Mouse (Mus musculus) stomach, postnatal 0 days (tissue): ENCODE measurements around the gene Tamm41. TPM values are rescaled to one million over a fixed set of nuclear protein-coding genes. Genes with fewer than 3 reads are reported as not detected.

Experiments used
- ATAC-seq: fragments of 200-750 bp; cut with Nextera tagmentation; 2 replicates; pipeline ENCODE4 v1.8.0; 2017; ENCODE audit not compliant: low FRiP score, low TSS enrichment
- DNase-seq: peaks from one replicate; pipeline ENCODE4 v3.0.0-alpha.2; 2016; ENCODE audit warnings: low spot score
- H3K27ac ChIP-seq: fragments of 300-500 bp; sonication (generic); replicated peaks from 2 replicates; pipeline ENCODE4 v1.5.1; 2014; ENCODE audit warnings: mild to moderate bottlenecking, control low read depth
- H3K27me3 ChIP-seq: fragments of 300-500 bp; sonication (generic); 2 replicates; pipeline ENCODE4 v1.6.1; 2014; ENCODE audit warnings: low read length; ENCODE audit not compliant: control insufficient read depth, insufficient read depth
- H3K36me3 ChIP-seq: fragments of 300-500 bp; sonication (generic); 2 replicates; pipeline ENCODE4 v1.6.1; 2014; ENCODE audit warnings: low read length, mixed read lengths; ENCODE audit not compliant: control insufficient read depth, insufficient read depth
- H3K4me1 ChIP-seq: fragments of 300-500 bp; sonication (generic); replicated peaks from 2 replicates; pipeline ENCODE4 v1.6.1; 2014; ENCODE audit warnings: antibody characterized with exemption; ENCODE audit not compliant: control insufficient read depth, insufficient read depth
- H3K4me2 ChIP-seq: fragments of 300-500 bp; sonication (generic); replicated peaks from 2 replicates; pipeline ENCODE4 v1.6.1; 2014; ENCODE audit warnings: low read depth, mild to moderate bottlenecking, control low read depth, moderate library complexity
- H3K4me3 ChIP-seq: fragments of 300-500 bp; sonication (generic); 2 replicates; pipeline ENCODE4 v1.5.1; 2014; ENCODE audit warnings: low read depth, low read length, control low read depth
- H3K9ac ChIP-seq: fragments of 300-500 bp; sonication (generic); 2 replicates; pipeline ENCODE4 v1.6.1; 2014; ENCODE audit warnings: mild to moderate bottlenecking, low read length, control low read depth, mixed read lengths
- H3K9me3 ChIP-seq: fragments of 300-500 bp; sonication (generic); 2 replicates; pipeline ENCODE4 v1.6.1; 2016; ENCODE audit warnings: low read length; ENCODE audit not compliant: control insufficient read depth
- CTCF ChIP-seq: IDR thresholded peaks from 2 replicates; pipeline ENCODE4 v1.5.1; 2016; ENCODE audit warnings: antibody characterized with exemption, low read depth, mild to moderate bottlenecking, moderate library complexity
- EP300 ChIP-seq: optimal IDR thresholded peaks from 2 replicates; pipeline ENCODE3; 2016; ENCODE audit warnings: antibody characterized with exemption
- WGBS: fragments of 180-500 bp; shearing (Covaris S2); extraction: QIAGEN DNeasy Blood & Tissue Kit; methylation state at CpG from one replicate; pipeline ENCODE4 v1.1.7; 2014; 5-methylcytosine and 5-hydroxymethylcytosine counted together
- polyA plus RNA-seq: library from polyadenylated mRNA; unstranded; fragments of >200 nt; fragmentation: Nextera tagmentation; extraction: Ambion mirVana; gene quantifications from 2 replicates; pipeline ENCODE4 v1.2.1, GENCODE M21; 2015

The Tamm41 gene
- polyA plus RNA-seq, 1 experiment from 2014 or later: 35.8 TPM

GRCm38 (mm10) chr6:114964235-114964634, 73.4 kb downstream of the Tamm41 start:
- ATAC-seq (0 out of 2 replicates have a peak, but pooled peaks have one; percentile 8), DNase-seq (no peak)
- no peaks in the 10 kb centered on the region for H3K9me3 ChIP-seq
- H3K27ac ChIP-seq: no peak overlapping the region
- H3K27me3 ChIP-seq: no peaks in the 10 kb centered on the region
- WGBS: 58% methylated on average over 2 of the region's 2 CpGs
- H3K4me3 ChIP-seq: no peak overlapping the region
- H3K9ac ChIP-seq: no peak overlapping the region
- no peak overlapping the region for H3K4me2 ChIP-seq
- no peaks in the 10 kb centered on the region for H3K36me3 ChIP-seq
- TF ChIP-seq CTCF (no peak), EP300 (no peak)
- no peaks in the 10 kb centered on the region for H3K4me1 ChIP-seq

- Histone ChIP-seq H3K4me1 (no peaks in the 10 kb centered on the region), H3K27me3 (no peaks in the 10 kb centered on the region), H3K4me2 (no peak overlapping the region), H3K9me3 (no peaks in the 10 kb centered on the region), H3K4me3 (no peak overlapping the region), H3K36me3 (no peaks in the 10 kb centered on the region), H3K9ac (no peak overlapping the region), H3K27ac (no peak overlapping the region)
- no peak for ATAC-seq
- WGBS: 60% methylated on average over 5 of the region's 5 CpGs
- DNase-seq: no peak
- TF ChIP-seq EP300 (no peak), CTCF (no peak)
These were observed 74.0 kb downstream of the Tamm41 start for GRCm38 (mm10) chr6:114963636-114964035.

GRCm38 (mm10) chr6:114961276-114962068, 76.2 kb downstream of the Tamm41 start:
- ATAC-seq: no peak
- no peak overlapping the region for H3K27ac ChIP-seq
- H3K9me3 ChIP-seq: no peaks in the 10 kb centered on the region
- no peak overlapping the region for H3K4me2 ChIP-seq
- no peak overlapping the region for H3K9ac ChIP-seq
- no peak for TF ChIP-seq EP300
- no peak for TF ChIP-seq CTCF
- no peak for DNase-seq
- no peaks in the 10 kb centered on the region for H3K36me3 ChIP-seq
- no peak overlapping the region for H3K4me3 ChIP-seq
- no peaks in the 10 kb centered on the region for H3K4me1 ChIP-seq
- 65% methylated on average over 10 of the region's 10 CpGs for WGBS
- no peaks in the 10 kb centered on the region for H3K27me3 ChIP-seq

GRCm38 (mm10) chr6:114959012-114959398, 78.7 kb downstream of the Tamm41 start:
- 53% methylated on average over 6 of the region's 6 CpGs for WGBS
- ATAC-seq (peak; percentile 64), DNase-seq (no peak)
- TF ChIP-seq CTCF (no peak), EP300 (no peak)
- Histone ChIP-seq H3K9me3 (no peaks in the 10 kb centered on the region), H3K4me2 (no peak overlapping the region), H3K27me3 (no peaks in the 10 kb centered on the region), H3K4me3 (no peak overlapping the region), H3K36me3 (no peaks in the 10 kb centered on the region), H3K9ac (no peak overlapping the region), H3K4me1 (no peaks in the 10 kb centered on the region), H3K27ac (no peak overlapping the region)

GRCm38 (mm10) chr6:114958249-114959011, 79.2 kb downstream of the Tamm41 start:
- H3K27me3 ChIP-seq: no peaks in the 10 kb centered on the region
- no peak overlapping the region for H3K4me3 ChIP-seq
- H3K36me3 ChIP-seq: no peaks in the 10 kb centered on the region
- no peaks in the 10 kb centered on the region for H3K4me1 ChIP-seq
- ATAC-seq (no peak), DNase-seq (no peak)
- H3K27ac ChIP-seq: no peak overlapping the region
- no peak overlapping the region for H3K4me2 ChIP-seq
- no peaks in the 10 kb centered on the region for H3K9me3 ChIP-seq
- H3K9ac ChIP-seq: no peak overlapping the region
- WGBS: 52% methylated on average over 10 of the region's 10 CpGs
- peak; percentile 35 for TF ChIP-seq CTCF
- no peak for TF ChIP-seq EP300

GRCm38 (mm10) chr6:114957756-114958155, 79.9 kb downstream of the Tamm41 start:
- H3K27ac ChIP-seq: no peak overlapping the region
- 57% methylated on average over 12 of the region's 12 CpGs for WGBS
- TF ChIP-seq CTCF (no peak), EP300 (no peak)
- no peaks in the 10 kb centered on the region for H3K9me3 ChIP-seq
- ATAC-seq: no peak
- DNase-seq: no peak
- no peak overlapping the region for H3K4me3 ChIP-seq
- no peak overlapping the region for H3K9ac ChIP-seq
- no peak overlapping the region for H3K4me2 ChIP-seq
- H3K36me3 ChIP-seq: no peaks in the 10 kb centered on the region
- H3K4me1 ChIP-seq: no peaks in the 10 kb centered on the region
- no peaks in the 10 kb centered on the region for H3K27me3 ChIP-seq
